19 mouse cellular contexts compared by ENCODE assay signal in genomic region chr1:131184956-131185660, GRCm38 (mm10). TPM values are rescaled to one million over a fixed set of nuclear protein-coding genes. Genes with fewer than 3 reads are reported as not detected.
DNase-seq lines count a peak whose midpoint lies in the region; ATAC-seq and TF ChIP-seq lines count a peak whose summit lies in the region.
"Had no signal": no experiment of that assay in that cellular context is flagged by ENCODE, and none has a peak within 500 bp of the region (broad histone marks: within the 10 kb centered on the region; RNA-seq: fewer than 3 reads in every experiment).

No protein-coding gene starts in this region.

- no peak for DNase-seq in heart, embryonic 10.5 days (ENCODE audit: low spot score)
- no peak for DNase-seq in heart, adult 8-10 months (ENCODE audit: low spot score)
- DNase-seq in limb, embryonic 10.5 days (ENCODE audit: low spot score): no peak
- DNase-seq in cerebellum, postnatal 4 days (ENCODE audit: low spot score in 2 of 2): no peak
- no peak for DNase-seq in frontal cortex, postnatal 14 days (ENCODE audit: low spot score in 2 of 2)
- DNase-seq: cerebellum, postnatal 10 days; embryo, embryonic 11 days; layer of hippocampus, postnatal 36 days; left cerebral cortex, postnatal 4 days; liver, embryonic 13.5 days had no signal

- no peak overlapping the region; the same call in 1 of the 2 replicates for H3K4me3 ChIP-seq in heart, embryonic 10.5 days
- no peak overlapping the region for H3K4me3 ChIP-seq in limb, embryonic 15.5 days
- no peak overlapping the region for H3K4me3 ChIP-seq in limb, embryonic 10.5 days
- H3K4me3 ChIP-seq in bone marrow macrophage, adult 2 months (ENCODE audit: insufficient read depth, low read length): no peak overlapping the region
- no peak overlapping the region for H3K4me3 ChIP-seq in stomach, embryonic 15.5 days (replicated peaks)
- H3K4me3 ChIP-seq: forebrain, embryonic 13.5 days; kidney, embryonic 15.5 days; liver, embryonic 13.5 days; neural tube, embryonic 13.5 days had no signal

- ATAC-seq in limb, embryonic 15.5 days (ENCODE audit: insufficient number of reproducible peaks, low FRiP score, low TSS enrichment, low read depth): no peak
- ATAC-seq in stomach, embryonic 15.5 days (ENCODE audit: insufficient read depth, low FRiP score, low read depth): no peak
- ATAC-seq: forebrain, embryonic 13.5 days; intestine, embryonic 16.5 days; midbrain, embryonic 16.5 days had no signal

- no peak for TF ChIP-seq CTCF in bone marrow macrophage, adult 2 months (IDR thresholded peaks at IDR 0.05; ENCODE audit: low read depth, low read length)

- no peak for TF ChIP-seq POLR2A in bone marrow macrophage, adult 2 months (IDR thresholded peaks at IDR 0.05; ENCODE audit: borderline replicate concordance, low read depth, low read length)

- no peak overlapping the region for H3K4me2 ChIP-seq in limb, embryonic 15.5 days
- H3K4me2 ChIP-seq in stomach, embryonic 15.5 days: no peak overlapping the region
- H3K4me2 ChIP-seq: forebrain, embryonic 13.5 days; hindbrain, embryonic 14.5 days; kidney, embryonic 15.5 days; liver, embryonic 13.5 days; neural tube, embryonic 13.5 days had no signal

- H3K27ac ChIP-seq in heart, embryonic 10.5 days: peak overlapping the region; percentile 76
- H3K27ac ChIP-seq in limb, embryonic 15.5 days: peak overlapping the region; percentile 33
- no peak overlapping the region for H3K27ac ChIP-seq in limb, embryonic 10.5 days
- peak overlapping the region; percentile 39 for H3K27ac ChIP-seq in bone marrow macrophage, adult 2 months (ENCODE audit: insufficient read depth, low read depth, low read length)
- H3K27ac ChIP-seq in stomach, embryonic 15.5 days: 0 out of 2 replicates have a peak overlapping the region, but pooled peaks have one; percentile 42
- H3K27ac ChIP-seq: forebrain, embryonic 13.5 days; hindbrain, embryonic 14.5 days; kidney, embryonic 15.5 days; liver, embryonic 13.5 days; neural tube, embryonic 13.5 days had no signal

- WGBS in heart, embryonic 10.5 days: 34% methylated on average over 8 of the region's 8 CpGs
- WGBS in limb, embryonic 15.5 days: 61% methylated on average over 8 of the region's 8 CpGs
- WGBS in limb, embryonic 10.5 days: 82% methylated on average over 8 of the region's 8 CpGs
- 69% methylated on average over 8 of the region's 8 CpGs for WGBS in stomach, embryonic 15.5 days

- peaks cover 14% of the 10 kb centered on the region for H3K36me3 ChIP-seq in heart, embryonic 10.5 days
- 0 out of 2 replicates have a peak, but pooled peaks cover 7% of the 10 kb centered on the region for H3K36me3 ChIP-seq in limb, embryonic 15.5 days
- peaks cover 9% of the 10 kb centered on the region for H3K36me3 ChIP-seq in limb, embryonic 10.5 days
- H3K36me3 ChIP-seq in stomach, embryonic 15.5 days: no peaks in the 10 kb centered on the region
- H3K36me3 ChIP-seq: kidney, embryonic 15.5 days had no signal

- H3K27me3 ChIP-seq in heart, embryonic 10.5 days (ENCODE audit: insufficient read depth, poor library complexity, severe bottlenecking): no peaks in the 10 kb centered on the region
- no peaks in the 10 kb centered on the region for H3K27me3 ChIP-seq in limb, embryonic 15.5 days
- no peaks in the 10 kb centered on the region for H3K27me3 ChIP-seq in limb, embryonic 10.5 days (ENCODE audit: low read depth, poor library complexity, severe bottlenecking)
- H3K27me3 ChIP-seq in stomach, embryonic 15.5 days (replicated peaks): no peaks in the 10 kb centered on the region
- H3K27me3 ChIP-seq: forebrain, embryonic 13.5 days; kidney, embryonic 15.5 days; liver, embryonic 13.5 days; neural tube, embryonic 13.5 days had no signal

- H3K4me1 ChIP-seq in heart, embryonic 10.5 days: peaks cover 77% of the 10 kb centered on the region
- peaks cover 19% of the 10 kb centered on the region; the same call in 1 of the 2 replicates for H3K4me1 ChIP-seq in limb, embryonic 15.5 days
- no peaks in the 10 kb centered on the region for H3K4me1 ChIP-seq in limb, embryonic 10.5 days
- peaks cover 78% of the 10 kb centered on the region for H3K4me1 ChIP-seq in bone marrow macrophage, adult 2 months (ENCODE audit: control insufficient read depth, insufficient read depth, low read length)
- H3K4me1 ChIP-seq in stomach, embryonic 15.5 days: peaks cover 19% of the 10 kb centered on the region; the same call in 1 of the 2 replicates
- H3K4me1 ChIP-seq: forebrain, embryonic 13.5 days; neural tube, embryonic 13.5 days had no signal

- H3K9ac ChIP-seq in limb, embryonic 15.5 days: no peak overlapping the region
- H3K9ac ChIP-seq in stomach, embryonic 15.5 days: no peak overlapping the region
- H3K9ac ChIP-seq: forebrain, embryonic 13.5 days; hindbrain, embryonic 14.5 days; kidney, embryonic 15.5 days; liver, embryonic 13.5 days; neural tube, embryonic 13.5 days had no signal

- no peaks in the 10 kb centered on the region for H3K9me3 ChIP-seq in heart, embryonic 10.5 days
- H3K9me3 ChIP-seq in limb, embryonic 15.5 days: no peaks in the 10 kb centered on the region
- no peaks in the 10 kb centered on the region for H3K9me3 ChIP-seq in limb, embryonic 10.5 days (replicated peaks)
- no peaks in the 10 kb centered on the region for H3K9me3 ChIP-seq in stomach, embryonic 15.5 days
- H3K9me3 ChIP-seq: forebrain, embryonic 13.5 days; kidney, embryonic 15.5 days; liver, embryonic 13.5 days; neural tube, embryonic 13.5 days had no signal

RNA-seq across cellular contexts. Expression of gene Eif2d, which starts 32.1 kb away (rescaled TPM):
- 54.8 and 62.9 TPM in 2 replicates for polyA plus RNA-seq in heart, embryonic 10.5 days (2016; fragmentation: Nextera tagmentation; extraction: Ambion mirVana)
- total RNA-seq in heart, adult 8-10 months (2022): 10 to 100 TPM; 34.1 to 41.0 (median 37.0) TPM
- 60.5 and 61.4 TPM in 2 replicates for polyA plus RNA-seq in limb, embryonic 15.5 days (2015; fragmentation: Nextera tagmentation; extraction: Ambion mirVana)
- 73.5 and 76.7 TPM in 2 replicates for polyA plus RNA-seq in limb, embryonic 10.5 days (2016; fragmentation: Nextera tagmentation; extraction: Ambion mirVana)
- 20.5 and 23.2 TPM in 2 replicates for polyA plus RNA-seq in bone marrow macrophage, adult 2 months (2012; ENCODE audit: insufficient read depth, insufficient read length, missing spikeins)
- polyA plus RNA-seq in stomach, embryonic 15.5 days (2015; fragmentation: Nextera tagmentation; extraction: Ambion mirVana): 54.6 and 64.1 TPM in 2 replicates

RNA-seq across cellular contexts. Expression of gene Dyrk3, which starts 47.0 kb away (rescaled TPM):
- 3.1 and 3.9 TPM in 2 replicates for polyA plus RNA-seq in heart, embryonic 10.5 days (2016; fragmentation: Nextera tagmentation; extraction: Ambion mirVana)
- total RNA-seq in heart, adult 8-10 months (2022): under 1 TPM; 0.25 to 0.71 (median 0.53) TPM
- 2.2 and 3.1 TPM in 2 replicates for polyA plus RNA-seq in limb, embryonic 15.5 days (2015; fragmentation: Nextera tagmentation; extraction: Ambion mirVana)
- polyA plus RNA-seq in limb, embryonic 10.5 days (2016; fragmentation: Nextera tagmentation; extraction: Ambion mirVana): 5.5 and 5.8 TPM in 2 replicates
- polyA plus RNA-seq in bone marrow macrophage, adult 2 months (2012; ENCODE audit: insufficient read depth, insufficient read length, missing spikeins): 0.84 and 1.1 TPM in 2 replicates
- polyA plus RNA-seq in stomach, embryonic 15.5 days (2015; fragmentation: Nextera tagmentation; extraction: Ambion mirVana): 4.7 and 5.4 TPM in 2 replicates

RNA-seq across cellular contexts. Expression of gene Rassf5, which starts 60.0 kb away (rescaled TPM):
- polyA plus RNA-seq in heart, embryonic 10.5 days (2016; fragmentation: Nextera tagmentation; extraction: Ambion mirVana): 44.4 and 64.0 TPM in 2 replicates
- 1 to 10 TPM; 1.4 to 2.6 (median 1.5) TPM for total RNA-seq in heart, adult 8-10 months (2022)
- 6.1 and 6.3 TPM in 2 replicates for polyA plus RNA-seq in limb, embryonic 15.5 days (2015; fragmentation: Nextera tagmentation; extraction: Ambion mirVana)
- polyA plus RNA-seq in limb, embryonic 10.5 days (2016; fragmentation: Nextera tagmentation; extraction: Ambion mirVana): 1.2 and 1.3 TPM in 2 replicates
- 49.4 and 49.6 TPM in 2 replicates for polyA plus RNA-seq in bone marrow macrophage, adult 2 months (2012; ENCODE audit: insufficient read depth, insufficient read length, missing spikeins)
- 4.5 and 5.7 TPM in 2 replicates for polyA plus RNA-seq in stomach, embryonic 15.5 days (2015; fragmentation: Nextera tagmentation; extraction: Ambion mirVana)
